Mouse (Mus musculus): ENCODE data around the gene Gm17949.

Gm17949 gene

GRCm38 (mm10) chr17:56990966-56991365 is 20.3 kb upstream of the Gm17949 start:
- DNase-seq, result no peak

DNA sequence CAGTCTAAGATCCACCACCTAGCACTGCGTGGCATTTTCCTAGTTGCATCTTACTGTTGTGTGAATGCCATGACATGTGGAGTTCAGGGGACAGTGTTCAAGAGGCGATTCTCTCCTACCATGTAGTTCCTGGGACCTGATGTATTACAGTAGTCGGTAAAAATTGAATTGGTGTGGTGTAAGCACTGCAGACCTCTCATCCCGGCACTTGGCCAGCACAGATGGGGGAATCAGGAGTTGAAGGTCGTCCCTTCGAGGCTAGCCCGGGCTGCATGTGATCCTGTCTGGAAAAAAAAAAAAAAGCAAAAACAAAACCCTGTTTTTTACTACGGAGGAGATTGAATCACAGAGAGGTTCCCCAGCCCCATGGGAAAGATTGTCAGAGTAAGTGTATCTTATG is 16.2 kb upstream of the Gm17949 start:
- no peak for DNase-seq

DNA sequence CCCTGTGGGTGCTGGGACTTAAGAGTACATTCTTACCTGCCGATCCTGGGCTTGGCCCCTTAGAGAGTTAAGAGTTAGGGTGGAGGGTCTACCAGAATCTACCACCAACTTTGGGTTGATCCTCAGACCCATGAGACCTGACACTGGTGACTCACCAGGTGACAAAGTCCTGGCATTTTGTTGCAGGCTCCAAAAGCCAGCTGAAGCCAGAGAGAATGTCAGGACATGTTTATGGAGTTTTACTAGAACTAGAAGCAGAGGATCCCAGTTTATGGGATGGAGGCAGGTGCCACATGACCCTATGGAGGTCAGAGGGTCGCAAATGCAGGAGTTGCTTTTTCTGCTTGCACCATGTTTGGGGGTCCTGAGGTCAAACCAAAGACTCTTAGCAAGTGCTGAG is 14.8 kb upstream of the Gm17949 start:
- DNase-seq, result no peak

DNA sequence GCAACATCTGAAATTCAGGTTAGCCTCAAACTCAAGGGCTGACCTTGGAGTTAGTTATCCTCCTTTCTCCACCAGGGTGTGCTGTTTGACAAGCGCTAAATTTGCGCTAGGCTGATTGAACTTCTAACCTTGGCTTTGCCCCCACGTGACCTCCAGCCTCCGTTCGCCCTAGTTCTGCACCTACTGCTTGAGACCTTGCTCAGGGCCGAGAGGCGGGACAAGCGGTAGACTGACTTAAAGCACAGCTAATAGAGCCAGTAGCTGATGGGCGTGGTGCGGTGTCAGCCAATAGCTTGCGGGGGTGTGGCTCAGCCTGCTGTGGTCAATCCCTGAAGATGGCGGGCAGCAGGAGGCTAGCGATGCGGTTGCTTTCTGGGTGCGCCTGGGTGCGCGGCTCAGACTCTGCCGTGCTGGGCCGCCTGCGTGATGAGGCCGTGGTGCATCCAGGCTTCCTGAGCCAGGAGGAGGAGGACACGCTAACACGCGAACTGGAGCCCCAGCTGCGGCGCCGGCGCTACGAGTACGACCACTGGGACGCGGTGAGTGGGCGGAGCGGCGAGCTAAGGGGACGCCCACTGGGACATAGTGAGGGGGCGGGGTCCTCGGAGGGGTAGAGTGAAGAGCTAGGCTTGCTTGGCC is 14.1 kb upstream of the Gm17949 start, which contains the start of gene Alkbh7:
Alkbh7 (plus strand) TSS at position 311 of the 639 bp plus-strand sequence.
- peak; percentile 93 for DNase-seq

GRCm38 (mm10) chr17:56999414-56999813 is 11.9 kb upstream of the Gm17949 start:
- DNase-seq, result no peak

DNA sequence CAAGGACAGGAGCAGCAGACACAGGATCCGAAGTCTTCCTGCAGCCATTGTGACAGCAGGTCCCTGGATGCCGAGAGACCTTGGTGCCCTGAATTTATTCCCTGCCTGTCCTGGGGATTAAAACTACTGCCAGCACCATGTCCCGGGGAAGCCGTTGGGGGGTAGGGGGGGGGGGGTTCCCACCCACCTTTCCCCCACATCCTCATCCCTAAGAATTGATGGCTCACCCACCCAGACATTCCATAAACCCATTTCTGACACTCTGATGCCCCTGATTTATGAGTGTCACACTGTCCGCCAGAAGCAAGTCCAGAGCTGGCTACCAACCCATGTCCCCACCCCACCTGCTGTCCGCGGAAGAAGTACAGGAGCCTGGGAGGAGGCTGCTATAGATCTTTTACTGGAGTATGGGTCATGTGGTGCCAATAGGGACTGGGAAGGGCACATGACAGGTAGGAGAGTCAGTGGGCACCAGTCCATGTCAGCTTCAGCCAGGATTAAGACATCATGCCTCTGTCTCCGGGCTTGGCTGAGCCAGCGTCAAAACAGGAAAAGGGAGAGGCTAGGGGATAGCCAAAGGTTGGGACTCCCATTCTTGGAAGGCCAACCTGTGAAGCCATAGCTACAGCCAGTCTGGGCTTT is 11.2 kb upstream of the Gm17949 start, which contains the start of gene Pspn:
Pspn (minus strand) TSS at position 51 of the 642 bp plus-strand sequence.
- no peak for DNase-seq

DNA sequence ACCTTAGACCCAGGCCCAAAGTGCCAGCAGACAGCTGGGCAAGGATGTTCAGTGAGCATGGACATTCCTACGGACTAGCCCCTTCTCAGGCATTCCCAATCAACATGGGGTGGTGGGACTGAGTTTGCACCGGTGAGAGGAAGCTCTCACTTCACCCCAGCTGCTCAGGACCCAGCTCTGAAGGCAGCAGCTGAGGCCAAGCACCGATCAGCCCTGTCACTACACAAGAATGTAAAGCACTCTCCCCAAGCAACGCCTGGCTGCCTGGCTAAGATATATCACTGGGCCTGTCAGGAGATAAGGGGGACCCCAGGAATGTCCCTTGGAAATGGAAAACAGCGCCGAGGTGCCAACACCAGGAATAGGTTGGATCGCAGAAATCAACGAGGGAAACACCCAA is 10.0 kb upstream of the Gm17949 start:
- no peak for DNase-seq

GRCm38 (mm10) chr17:57003994-57004393 is 7.3 kb upstream of the Gm17949 start:
- DNase-seq, result no peak

GRCm38 (mm10) chr17:57007137-57007905 is 3.9 kb upstream of the Gm17949 start:
- no peak for DNase-seq

DNA sequence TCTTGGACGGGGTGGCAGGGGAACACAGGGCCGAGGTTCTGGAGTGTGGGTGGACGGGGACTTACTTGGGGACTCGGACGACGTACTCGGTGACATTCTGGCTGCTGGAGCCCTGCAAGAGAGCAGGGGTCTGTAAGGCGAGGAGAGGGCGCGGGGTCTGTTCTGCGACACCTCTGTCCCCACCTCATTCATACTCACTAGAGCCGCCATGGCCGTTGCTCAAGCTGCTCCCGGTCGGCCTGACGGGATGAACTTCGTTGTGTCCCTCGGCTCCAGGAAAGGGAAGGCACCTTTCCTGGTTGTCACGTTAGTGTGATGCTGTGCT is 396 bp upstream of the Gm17949 start:
- DNase-seq, result no peak

GRCm38 (mm10) chr17:57012245-57012795 is 1.1 kb downstream of the Gm17949 start:
- DNase-seq, result peak; percentile 40

DNA sequence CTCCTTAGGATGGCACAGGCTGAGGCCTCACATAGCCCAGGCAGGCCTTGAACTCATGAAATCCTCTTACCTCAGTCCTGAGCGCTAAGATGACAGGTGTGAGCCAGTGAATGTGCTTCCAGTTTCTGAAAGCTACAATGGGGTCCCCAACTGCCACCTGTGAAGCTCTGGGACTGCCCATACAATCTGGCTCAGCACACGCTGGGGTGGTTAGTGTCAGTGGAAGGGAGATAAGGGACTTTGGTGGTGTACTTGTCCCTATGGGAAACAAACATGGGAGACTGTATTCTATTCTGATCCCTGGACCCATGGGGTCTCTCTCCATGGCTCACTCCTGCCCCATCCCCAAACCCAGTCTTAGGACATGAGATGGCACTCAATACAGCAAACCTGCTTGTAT is 8.4 kb downstream of the Gm17949 start:
- DNase-seq, result no peak

- DNase-seq, result no peak
Measured at GRCm38 (mm10) chr17:57020960-57021359, 9.7 kb downstream of the Gm17949 start.

GRCm38 (mm10) chr17:57027471-57027870 is 16.2 kb downstream of the Gm17949 start:
- DNase-seq, result no peak

DNA sequence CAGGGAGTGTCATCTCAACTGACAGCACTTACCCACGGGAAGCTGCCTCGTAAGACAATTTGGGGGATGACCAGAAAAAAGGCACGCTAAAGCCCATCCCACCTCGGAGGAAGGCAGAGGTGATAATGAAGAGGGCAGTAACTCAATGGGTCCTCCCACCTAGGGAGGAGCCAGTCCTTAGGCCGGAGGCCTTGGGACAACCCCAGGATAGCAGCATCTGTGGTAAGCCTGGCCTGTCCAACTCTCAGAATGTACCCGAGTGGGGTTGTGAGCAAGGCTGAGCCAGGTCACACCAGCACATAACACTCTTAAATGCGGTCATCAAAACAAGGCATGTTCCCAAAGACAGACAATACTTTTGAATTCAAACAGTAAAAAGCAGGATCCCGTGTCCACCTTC is 18.4 kb downstream of the Gm17949 start:
- DNase-seq, result no peak

DNA sequence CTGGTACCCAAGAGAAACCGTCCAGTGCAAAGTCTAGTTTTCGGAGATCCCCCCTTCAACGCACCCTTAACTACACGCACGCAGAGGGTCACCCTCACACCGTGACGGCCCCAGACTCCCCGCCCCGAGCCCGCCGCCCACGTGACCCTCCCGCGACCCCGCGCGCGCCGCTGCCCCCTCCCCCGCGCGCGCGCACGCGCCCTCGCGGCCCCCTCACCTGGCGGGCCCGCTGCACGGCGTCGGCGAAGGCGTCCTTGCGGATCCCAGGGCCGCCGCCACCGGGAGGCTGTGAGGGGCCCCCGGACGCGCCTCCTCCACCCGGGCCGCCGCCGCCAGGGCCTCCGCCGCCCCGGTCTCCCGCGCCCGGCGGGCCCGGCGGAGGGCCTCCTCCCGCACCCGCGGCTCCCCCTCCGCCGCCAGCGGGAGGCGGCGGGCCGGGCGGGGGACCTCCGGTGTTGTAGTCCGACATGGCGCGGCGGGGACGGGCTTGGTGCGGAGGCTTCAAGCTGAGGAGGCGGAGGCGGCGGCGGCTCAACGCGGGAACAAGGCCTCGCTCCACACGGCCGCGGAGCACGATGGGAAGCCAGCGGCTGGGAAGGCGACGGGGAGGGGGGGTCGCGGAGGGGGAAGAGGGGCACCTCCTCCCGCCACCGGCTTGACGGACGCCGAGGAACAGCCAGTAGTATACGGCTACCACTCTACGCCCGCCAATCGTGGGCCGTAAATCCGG is 19.8 kb downstream of the Gm17949 start, which contains the start of gene Khsrp:
Khsrp (minus strand) TSS at position 592 of the 730 bp plus-strand sequence.
- DNase-seq, result no peak

- peak; percentile 100 for DNase-seq
Measured at GRCm38 (mm10) chr17:57031661-57032420, 20.6 kb downstream of the Gm17949 start.

DNA sequence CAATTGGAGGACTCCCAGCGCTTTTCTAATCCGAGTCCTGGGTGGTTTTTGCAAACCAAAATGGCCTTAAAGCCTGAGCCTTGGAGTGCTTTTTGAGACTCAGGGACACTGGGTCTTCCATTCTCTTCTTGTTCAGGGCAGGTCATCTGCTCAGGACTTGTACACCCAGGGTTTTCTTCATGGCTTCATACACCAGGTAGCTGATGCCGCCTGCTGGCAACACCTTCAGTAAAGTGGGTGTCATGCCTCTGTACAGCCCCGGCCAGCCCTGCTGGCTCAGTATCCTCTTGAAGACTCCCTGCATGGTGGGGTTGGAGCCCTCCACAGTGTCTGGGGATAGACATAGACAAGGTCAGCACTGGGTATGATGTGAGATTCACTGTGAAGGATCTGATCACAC is 21.6 kb downstream of the Gm17949 start:
- peak; percentile 45 for DNase-seq

GRCm38 (mm10) chr17:57038978-57039377 is 27.7 kb downstream of the Gm17949 start:
- DNase-seq, result no peak

DNA sequence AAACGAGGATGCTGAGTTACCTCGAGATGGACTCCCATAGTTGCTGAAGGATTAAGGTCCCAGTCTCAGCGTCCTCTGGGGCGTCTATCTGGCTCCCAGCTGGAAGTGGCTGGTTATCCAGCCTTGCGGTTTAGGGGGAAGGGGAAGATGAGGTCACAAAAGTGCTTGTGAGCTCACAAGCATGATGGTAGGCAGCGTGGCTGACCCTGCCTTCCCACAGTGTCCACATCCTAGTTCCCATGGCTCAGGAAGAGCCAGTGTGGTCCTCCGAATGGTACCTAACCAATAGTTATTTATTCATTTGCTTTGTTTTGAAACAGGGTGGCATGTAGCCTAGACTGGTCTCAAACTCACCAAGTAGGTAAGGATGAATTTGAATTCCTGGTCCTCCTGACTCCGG is 30.3 kb downstream of the Gm17949 start, which contains the start of gene Slc25a41:
Slc25a41 (minus strand) TSS at position 101 of the 400 bp plus-strand sequence.
- no peak for DNase-seq

DNA sequence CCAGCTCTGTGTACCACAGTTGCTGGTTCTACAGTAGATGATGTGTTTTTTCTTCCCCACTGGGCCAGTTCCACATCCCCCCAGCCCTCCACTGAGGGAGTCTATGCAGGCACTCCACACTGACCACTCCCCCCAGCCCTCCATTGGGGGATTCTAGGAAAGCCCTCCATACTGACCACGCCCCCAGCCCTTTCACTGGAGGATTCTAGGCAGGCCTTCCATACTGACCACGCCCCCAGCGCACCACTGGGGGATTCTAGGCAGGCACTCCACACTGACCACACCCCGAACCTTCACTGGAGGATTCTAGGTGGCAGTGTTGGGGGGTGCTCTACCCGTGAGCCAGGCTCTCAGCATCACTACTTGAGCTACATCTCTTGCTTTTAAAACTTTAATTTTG is 36.1 kb downstream of the Gm17949 start:
- no peak for DNase-seq

GRCm38 (mm10) chr17:57048816-57049215 is 37.5 kb downstream of the Gm17949 start:
- DNase-seq, result no peak
